Mouse (Mus musculus) testis, adult 2 months (tissue): ENCODE data around the gene Bzw2.

Experiments used
- CTCF ChIP-seq: fragments of 200-500 bp; IDR thresholded peaks from 2 replicates; pipeline ENCODE4 v1.5.1; 2012; ENCODE audit warnings: low read depth, mild to moderate bottlenecking, inconsistent platforms, low read length, moderate library complexity; ENCODE audit not compliant: control insufficient read depth, insufficient read depth, insufficient replicate concordance
- POLR2A ChIP-seq: fragments of 200-500 bp; IDR thresholded peaks from 2 replicates; pipeline ENCODE4 v1.6.1; 2012; ENCODE audit warnings: low read depth, mild to moderate bottlenecking, inconsistent platforms, low read length, moderate library complexity; ENCODE audit not compliant: control insufficient read depth

DNA sequence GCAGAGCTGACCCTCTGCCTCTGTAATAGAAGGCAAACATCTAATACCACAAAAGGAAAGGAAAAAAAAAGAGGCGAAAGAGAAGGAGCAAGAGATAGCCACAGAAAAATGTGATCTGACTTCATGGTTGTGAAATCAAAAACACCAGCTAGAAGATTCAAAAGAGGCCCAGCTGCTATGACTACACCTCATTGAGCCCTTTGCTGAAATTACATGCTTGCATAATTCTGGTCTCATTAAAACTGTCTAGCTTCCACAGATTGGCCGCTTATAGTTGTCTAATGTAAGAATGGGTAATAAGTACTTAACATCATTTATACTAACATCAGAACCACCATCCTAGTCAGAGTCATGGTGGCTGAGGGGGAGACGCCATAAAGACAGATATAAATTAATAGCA, 25.2 kb downstream of the Bzw2 start:
- TF ChIP-seq CTCF: no peak
- TF ChIP-seq POLR2A: no peak
